Mouse (Mus musculus): ENCODE measurements around the gene Hoxb6.

Hoxb6 gene

GRCm38 (mm10) chr11:96318368-96319070, 26.2 kb downstream of the Hoxb6 start:
- DNase-seq = no peak

- no peak for DNase-seq
These were observed 27.0 kb downstream of the Hoxb6 start for GRCm38 (mm10) chr11:96319071-96319902.

- no peak for DNase-seq
These were observed 27.6 kb downstream of the Hoxb6 start for GRCm38 (mm10) chr11:96319910-96320309.

DNA sequence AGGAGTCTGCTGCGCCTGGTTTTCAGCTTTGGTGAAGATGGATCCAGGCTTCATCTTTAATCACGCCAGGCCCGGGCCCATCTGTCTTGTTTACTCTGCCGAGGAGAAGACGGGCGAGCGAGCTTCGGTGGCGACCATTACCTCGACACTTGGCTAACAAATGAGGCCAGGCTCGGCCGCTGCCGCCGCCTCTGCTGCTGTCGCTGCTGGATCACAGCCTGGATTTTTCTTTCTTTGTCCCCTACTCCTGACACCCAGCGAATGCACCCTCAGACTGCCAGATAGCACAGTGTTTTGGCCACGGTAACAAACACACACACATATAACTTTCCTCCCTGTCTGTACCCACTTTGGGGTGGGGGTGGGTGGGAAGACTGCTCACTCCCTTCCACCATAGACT, 28.4 kb downstream of the Hoxb6 start:
- DNase-seq = no peak

- DNase-seq = no peak
These were observed 29.6 kb downstream of the Hoxb6 start for GRCm38 (mm10) chr11:96321846-96322245.

DNA sequence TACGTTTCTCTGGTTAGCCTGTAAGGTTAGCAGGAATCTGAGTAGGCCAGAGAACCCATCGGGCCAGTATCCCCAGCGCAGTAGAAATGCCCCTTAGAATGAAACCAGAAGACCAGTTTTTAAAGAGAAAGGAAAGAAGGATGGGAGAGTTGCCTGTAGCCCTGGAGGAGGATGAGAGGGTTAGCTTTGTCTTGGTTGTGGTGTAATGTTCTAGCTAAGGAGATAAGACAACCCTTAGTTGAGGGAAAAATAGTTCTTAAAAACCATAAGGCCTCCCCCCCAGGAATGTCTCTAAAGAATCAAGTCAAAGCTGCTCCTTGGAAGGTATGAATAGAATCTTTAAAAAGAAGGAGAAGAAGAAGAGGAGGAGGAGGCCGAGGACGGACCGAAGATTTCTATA, 30.5 kb downstream of the Hoxb6 start:
- DNase-seq = no peak

DNA sequence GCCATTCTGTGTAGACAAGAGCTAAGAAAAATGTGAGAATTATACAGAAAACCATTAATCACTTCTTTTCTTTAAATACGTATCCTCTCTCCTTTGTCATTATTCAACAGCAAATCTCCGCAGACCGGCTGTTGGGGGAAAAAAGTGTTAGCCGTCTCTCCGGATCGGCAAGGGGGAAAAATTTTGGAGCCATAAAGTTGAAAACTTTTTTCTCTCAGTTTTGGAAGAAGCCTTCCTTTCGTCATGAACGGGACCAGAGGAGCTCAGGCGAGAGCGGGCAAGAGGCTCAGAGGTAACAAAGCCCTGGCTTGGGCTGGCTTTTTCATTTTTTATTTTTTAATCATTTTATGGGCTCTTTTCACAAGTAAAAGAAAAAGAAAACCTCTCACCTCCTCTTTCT, 30.9 kb downstream of the Hoxb6 start, which contains the start of gene Hoxb3:
Hoxb3 (plus strand) TSS at position 173 of the 400 bp plus-strand sequence.
- no peak for DNase-seq

DNA sequence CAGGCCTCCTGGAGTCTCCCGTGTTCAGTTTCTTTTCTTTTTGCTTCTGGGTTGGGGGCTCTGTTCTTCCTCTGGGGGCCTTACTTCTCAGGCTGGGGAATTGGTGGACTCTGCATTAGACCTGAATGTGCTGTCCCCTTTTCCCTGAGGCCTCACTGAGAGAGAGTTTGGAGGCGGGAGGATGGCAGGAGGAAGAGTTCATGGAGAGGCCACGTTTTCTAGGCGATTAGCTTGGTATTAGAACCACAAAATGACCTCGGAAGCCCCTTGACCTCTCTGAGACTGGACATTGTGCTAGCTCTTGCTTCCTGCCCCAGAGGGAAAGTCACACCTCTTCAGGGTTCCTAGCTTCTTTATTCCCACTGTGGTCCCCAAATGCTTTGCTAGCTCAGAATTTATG, 31.8 kb downstream of the Hoxb6 start:
- DNase-seq = no peak

DNA sequence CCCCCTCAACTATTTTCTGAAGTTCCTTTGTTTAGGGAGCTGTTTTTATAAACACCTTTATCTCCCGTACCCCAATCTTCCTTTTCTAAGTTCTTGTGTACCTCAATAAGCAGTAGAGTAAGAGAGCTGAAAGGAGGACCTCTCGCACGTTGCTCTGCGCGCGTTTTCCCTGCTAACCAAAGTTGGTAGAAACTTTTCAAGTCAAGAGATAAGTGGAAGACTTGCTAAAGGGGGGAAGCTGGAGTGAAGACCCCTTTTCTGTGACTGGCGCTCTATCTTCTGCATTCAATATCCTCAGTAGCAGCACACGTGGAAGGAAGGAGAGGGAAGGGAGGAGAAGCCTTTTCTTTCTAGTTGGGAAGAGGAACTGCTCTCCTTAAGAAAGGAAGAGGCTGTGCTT, 32.7 kb downstream of the Hoxb6 start:
- DNase-seq = no peak

GRCm38 (mm10) chr11:96325747-96326212, 33.5 kb downstream of the Hoxb6 start:
- no peak for DNase-seq

- DNase-seq = no peak
These were observed 34.4 kb downstream of the Hoxb6 start for GRCm38 (mm10) chr11:96326705-96327104.

DNA sequence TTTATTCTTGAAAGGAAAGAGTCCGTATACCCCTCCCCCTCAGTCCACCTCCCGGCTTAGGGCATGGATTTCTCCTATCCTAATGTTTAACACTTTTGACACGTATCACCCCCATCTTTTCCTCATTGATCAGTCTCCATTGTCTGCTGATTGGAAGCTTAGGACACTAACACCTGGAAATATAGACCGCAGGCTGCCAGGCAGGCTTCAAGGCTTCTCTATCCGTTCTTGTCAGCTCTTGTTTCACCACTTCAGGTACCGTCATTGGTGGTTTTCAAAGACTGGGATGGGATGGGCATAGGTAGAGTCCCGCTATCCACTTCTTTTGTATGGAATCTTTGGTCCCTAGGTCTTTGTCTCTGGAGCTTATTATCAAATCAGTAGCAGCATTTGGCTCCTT, 34.8 kb downstream of the Hoxb6 start:
- DNase-seq = no peak

GRCm38 (mm10) chr11:96327750-96328149, 35.5 kb downstream of the Hoxb6 start:
- DNase-seq = no peak

GRCm38 (mm10) chr11:96328605-96329004, 36.3 kb downstream of the Hoxb6 start:
- no peak for DNase-seq

DNA sequence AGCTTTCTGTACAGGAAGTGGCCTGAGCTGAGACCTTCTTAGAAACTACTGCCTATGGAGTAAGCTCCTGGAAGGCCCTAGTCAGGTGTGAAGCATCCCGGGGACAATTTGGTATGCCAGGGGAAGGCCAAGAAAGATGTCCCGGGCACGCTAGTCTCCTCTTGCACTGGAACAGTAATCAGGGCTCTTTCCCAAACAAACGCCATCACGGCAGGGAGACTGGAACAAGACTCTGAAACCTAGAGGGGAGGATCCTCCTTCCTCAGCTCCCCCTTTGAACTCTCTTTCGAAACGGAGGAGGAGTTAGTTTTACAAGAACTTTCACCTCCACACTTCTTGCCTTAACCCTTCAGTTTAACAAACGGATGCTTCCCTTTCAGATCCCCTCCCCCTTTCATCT, 39.8 kb downstream of the Hoxb6 start:
- DNase-seq = no peak

DNA sequence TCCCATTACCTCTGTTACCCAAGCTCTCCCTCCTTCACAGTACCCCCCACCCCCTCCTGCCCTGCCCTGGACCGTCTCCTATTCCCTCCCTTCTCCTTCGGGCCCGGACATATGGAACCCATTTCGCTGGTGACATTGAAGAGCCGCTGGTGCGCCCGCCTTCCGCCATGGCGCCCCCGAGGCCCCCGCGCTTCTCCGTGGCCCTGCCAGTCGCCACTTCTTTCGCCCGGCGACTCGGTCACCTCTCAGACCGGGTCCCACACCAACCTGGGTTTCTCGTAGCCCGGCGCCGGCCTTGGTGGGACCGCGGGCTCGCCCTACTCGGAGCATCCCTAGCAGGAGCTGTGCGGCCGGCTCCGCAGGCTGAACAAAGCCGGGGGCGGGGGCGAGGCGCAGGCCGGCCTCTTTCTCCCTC, 40.3 kb downstream of the Hoxb6 start:
- DNase-seq = no peak

DNA sequence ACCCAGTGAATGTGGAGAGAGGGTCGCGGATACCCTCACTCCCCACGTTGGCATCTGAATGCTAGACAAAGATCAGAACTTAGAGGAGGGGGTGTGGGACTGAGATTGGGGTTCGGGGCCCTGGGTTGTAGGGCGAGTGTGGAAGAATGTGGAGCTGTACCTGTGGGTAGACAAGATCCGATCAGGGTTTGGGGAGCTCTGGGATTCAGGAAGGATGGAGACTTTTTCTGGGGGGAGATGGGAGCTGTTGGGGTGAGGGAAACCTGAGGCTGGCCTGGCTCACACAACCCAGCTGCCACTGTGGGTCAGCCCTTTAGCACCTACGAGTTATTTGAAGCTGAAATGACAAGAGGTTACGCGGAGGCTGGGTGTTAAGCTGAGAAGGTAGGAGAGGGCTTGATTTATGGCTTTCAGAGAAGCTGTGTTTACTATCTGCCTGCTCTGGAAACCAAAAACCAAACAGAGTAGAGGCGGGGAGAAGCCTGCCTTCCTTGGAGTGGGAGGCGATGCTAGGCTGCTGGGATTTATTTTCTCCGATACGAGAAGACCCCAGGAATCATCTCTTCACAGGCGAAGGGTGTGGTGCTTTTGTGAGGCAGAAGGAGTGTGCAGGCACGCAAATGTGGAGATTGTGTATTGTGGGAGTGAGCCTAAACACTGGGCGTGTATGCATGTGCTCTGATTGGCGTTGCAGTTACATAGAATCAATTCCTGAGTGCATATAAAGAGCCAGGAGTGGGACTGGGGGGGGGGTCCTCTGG, 41.1 kb downstream of the Hoxb6 start:
- DNase-seq = no peak

DNA sequence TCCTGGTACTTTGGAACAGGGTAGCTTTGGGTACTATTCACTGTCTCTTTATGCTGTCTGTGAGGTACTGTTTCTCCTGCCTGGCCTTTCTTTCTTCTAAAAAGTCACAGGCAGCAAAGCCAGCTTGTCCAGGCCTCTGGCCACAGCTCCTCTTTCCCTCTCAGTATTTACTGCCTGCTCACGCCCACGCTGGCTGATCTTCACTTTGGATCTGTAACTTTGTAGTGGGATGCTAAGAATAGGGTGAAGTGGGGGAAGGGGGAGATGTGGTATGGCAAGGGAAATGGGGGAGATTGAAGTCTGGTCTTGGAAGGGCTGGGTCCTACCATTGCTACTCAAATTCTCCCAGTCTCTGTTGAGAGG, 41.7 kb downstream of the Hoxb6 start:
- DNase-seq = no peak

GRCm38 (mm10) chr11:96334998-96335397, 42.7 kb downstream of the Hoxb6 start:
- DNase-seq = no peak

- no peak for DNase-seq
These were observed 44.3 kb downstream of the Hoxb6 start for GRCm38 (mm10) chr11:96336597-96336996.

- DNase-seq = no peak
These were observed 44.8 kb downstream of the Hoxb6 start for GRCm38 (mm10) chr11:96337026-96337425.

- no peak for DNase-seq
These were observed 46.9 kb downstream of the Hoxb6 start for GRCm38 (mm10) chr11:96338957-96339855.

Data from right cerebral cortex, postnatal 4 days (tissue).